Mouse (Mus musculus) kidney, adult 8-10 months (tissue): ENCODE measurements around the gene Sdf2l1.
A peak's percentile ranks its signal among the peaks of the same experiment; 100 is the strongest.

Experiments
- DNase-seq, 2 experiments: peaks; one replicate each; pipeline ENCODE4 v3.0.0; 2022

Sdf2l1 gene

GRCm38 (mm10) chr16:17121569-17121968 is 10.6 kb downstream of the Sdf2l1 start:
- DNase-seq = no peak

DNA sequence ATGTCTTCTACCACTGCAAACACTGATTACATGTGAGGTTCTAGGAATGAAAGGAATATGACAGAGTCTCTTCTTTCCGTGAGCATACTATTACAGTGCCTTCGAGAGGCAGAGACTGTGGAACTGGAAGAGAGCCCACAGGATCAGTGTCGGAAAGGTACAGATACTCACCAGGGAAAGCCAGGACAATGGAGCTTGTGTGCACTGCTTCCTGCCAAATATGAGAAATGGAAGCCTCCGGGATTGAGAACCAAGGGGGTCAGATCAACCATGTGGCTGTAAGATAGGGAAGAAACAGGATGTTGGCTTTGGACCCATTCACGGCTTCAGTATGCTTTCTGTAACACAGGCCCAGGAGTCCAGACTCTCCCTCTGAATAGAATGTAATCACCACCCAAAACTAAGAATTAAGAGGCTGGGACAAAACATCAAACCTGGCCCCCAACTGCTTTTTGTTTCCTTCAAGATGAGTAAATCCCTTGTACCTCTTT is 14.8 kb downstream of the Sdf2l1 start:
- no peak for DNase-seq

GRCm38 (mm10) chr16:17110771-17111743 is 21.1 kb downstream of the Sdf2l1 start, which contains the start of gene Ppil2:
Ppil2 (minus strand) TSS chr16:17111257.
- DNase-seq = peak; percentile 65 to 73

DNA sequence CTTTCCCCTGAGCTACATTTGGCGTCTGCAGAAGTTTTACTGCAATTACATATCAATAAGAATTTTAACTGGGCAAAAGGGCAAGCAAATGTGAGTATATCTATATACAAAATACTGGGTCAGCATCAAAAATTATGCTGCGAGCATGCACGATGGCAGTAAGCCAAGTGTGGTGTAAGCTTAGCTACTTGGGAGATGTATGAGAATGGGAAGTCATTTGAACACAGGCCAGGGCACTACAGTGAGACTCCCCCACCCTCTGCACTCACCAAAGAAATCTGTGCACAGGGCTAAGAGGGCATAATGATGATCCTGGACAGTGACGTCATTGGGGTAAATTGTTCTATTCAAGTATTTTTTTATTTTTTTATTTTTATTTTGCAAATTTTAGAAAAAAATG is 27.6 kb downstream of the Sdf2l1 start:
- DNase-seq = no peak

- no peak for DNase-seq
These were observed 29.5 kb downstream of the Sdf2l1 start for GRCm38 (mm10) chr16:17102630-17103220.

GRCm38 (mm10) chr16:17096938-17097337 is 35.2 kb downstream of the Sdf2l1 start:
- DNase-seq = peak; percentile 19 to 20

- no peak for DNase-seq
These were observed 43.8 kb downstream of the Sdf2l1 start for GRCm38 (mm10) chr16:17088346-17088745.

GRCm38 (mm10) chr16:17086669-17087193 is 45.5 kb downstream of the Sdf2l1 start:
- DNase-seq = no peak

DNA sequence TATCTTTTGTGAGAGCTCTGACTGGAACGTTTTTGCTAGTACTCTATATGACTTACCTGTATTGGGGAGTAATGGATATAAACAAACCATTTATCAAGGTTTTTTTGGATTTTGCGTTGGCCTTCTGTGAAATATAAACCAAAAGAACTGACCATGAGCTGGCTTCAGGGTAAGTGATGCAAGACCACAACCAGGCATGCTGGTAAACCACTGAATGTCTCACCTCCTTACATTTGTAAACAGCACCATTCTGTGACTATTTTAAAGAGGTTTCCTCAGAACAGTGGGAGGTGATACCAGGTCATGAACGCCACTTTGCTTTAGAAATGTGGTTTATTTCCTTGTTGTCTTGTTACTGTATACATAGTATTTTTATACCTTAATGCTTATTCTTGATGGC is 45.9 kb downstream of the Sdf2l1 start:
- no peak for DNase-seq

GRCm38 (mm10) chr16:17085636-17086035 is 46.5 kb downstream of the Sdf2l1 start:
- peak in 1 of 2 experiments; percentile 18 for DNase-seq

GRCm38 (mm10) chr16:17082121-17082792 is 49.9 kb downstream of the Sdf2l1 start:
- DNase-seq = no peak
